ENCODE assay signal across 8 mouse cellular contexts in the genomic region with DNA sequence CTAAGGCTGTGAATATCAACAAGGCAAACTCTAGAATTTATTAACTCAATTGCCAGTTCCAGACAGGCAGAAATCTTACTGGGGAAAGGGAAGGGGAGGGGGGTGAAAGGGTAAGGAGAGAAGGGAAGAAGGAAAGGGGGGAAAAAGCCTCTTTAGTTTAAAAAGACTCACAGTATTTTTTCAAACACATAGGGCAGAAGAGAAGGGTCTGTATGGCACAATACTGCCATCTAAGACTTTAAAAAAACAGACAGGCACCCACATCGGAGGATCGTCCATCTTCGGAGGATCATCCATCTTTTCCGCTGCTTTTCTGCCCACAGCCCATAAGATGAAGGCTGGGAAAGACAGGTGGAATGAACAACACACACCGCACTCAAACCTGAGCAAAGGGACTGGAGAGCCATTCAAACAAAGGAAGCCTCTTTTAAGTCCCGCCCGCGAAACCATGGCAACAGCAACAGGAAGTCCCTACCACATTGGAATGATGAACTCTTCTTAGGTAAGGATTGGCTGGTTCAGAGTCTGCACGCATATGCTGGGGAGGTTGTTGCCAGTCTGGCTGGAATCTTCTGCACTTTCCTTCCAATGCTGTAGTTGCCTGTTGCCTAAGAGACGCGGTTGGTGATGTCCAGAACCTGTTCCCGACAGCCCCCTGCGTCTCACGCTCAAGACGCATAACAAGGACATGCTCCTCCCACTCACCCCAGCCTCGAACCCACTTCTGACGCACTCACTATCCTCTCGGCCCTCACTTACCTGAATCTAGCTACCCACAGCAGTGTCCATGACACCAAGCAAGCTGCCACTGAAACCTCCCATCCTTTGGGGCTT. TPM values are rescaled to one million over a fixed set of nuclear protein-coding genes. Genes with fewer than 3 reads are reported as not detected.
DNase-seq lines count a peak whose midpoint lies in the region; ATAC-seq and TF ChIP-seq lines count a peak whose summit lies in the region.

No protein-coding gene starts in this region.

- WGBS in forebrain, postnatal 0 days = 31% methylated on average over 18 of the region's 18 CpGs

- peak; percentile 99 for ATAC-seq in forebrain, postnatal 0 days
- peak; percentile 93 to 99 for ATAC-seq in hematopoietic stem cell, adult 5-6 weeks (replicated peaks in 1 of 2; ENCODE audit: insufficient read depth in 1 of 2, low FRiP score in 2 of 2, low TSS enrichment in 1 of 2, low read depth in 1 of 2, poor library complexity in 2 of 2, severe bottlenecking in 2 of 2)
- peak; percentile 53 for ATAC-seq in neutrophil, adult 5-6 weeks (ENCODE audit: extremely low read depth, insufficient number of reproducible peaks, low FRiP score, poor library complexity, severe bottlenecking)

- H3K9ac ChIP-seq in ES-E14 (ENCODE audit: insufficient read depth, low read depth, low read length, poor library complexity, severe bottlenecking) = peak overlapping the region; percentile 51
- H3K9ac ChIP-seq in forebrain, postnatal 0 days = peak overlapping the region; percentile 62

- H3K27me3 ChIP-seq in forebrain, postnatal 0 days (ENCODE audit: insufficient read depth, low read length) = no peaks in the 10 kb centered on the region
- no peaks in the 10 kb centered on the region for H3K27me3 ChIP-seq in testis, adult 2 months (ENCODE audit: control insufficient read depth, insufficient read depth, low read length)

- peak overlapping the region; percentile 54 to 59 for H3K4me3 ChIP-seq in ES-E14 (ENCODE audit: insufficient read depth in 1 of 2, low read depth in 1 of 2, low read length in 2 of 2, poor library complexity in 1 of 2, severe bottlenecking in 1 of 2)
- H3K4me3 ChIP-seq in forebrain, postnatal 0 days (ENCODE audit: low read depth, low read length) = peak overlapping the region; percentile 44
- peak overlapping the region; percentile 87 for H3K4me3 ChIP-seq in testis, adult 2 months (ENCODE audit: control insufficient read depth, low read depth, low read length)

- no peaks in the 10 kb centered on the region for H3K36me3 ChIP-seq in ES-E14 (ENCODE audit: control insufficient read depth, insufficient read depth, low read length, poor library complexity, severe bottlenecking)
- no peaks in the 10 kb centered on the region for H3K36me3 ChIP-seq in forebrain, postnatal 0 days (ENCODE audit: insufficient read depth)
- H3K36me3 ChIP-seq in testis, adult 2 months (ENCODE audit: control insufficient read depth, insufficient read depth, low read length) = no peaks in the 10 kb centered on the region

- no peaks in the 10 kb centered on the region for H3K4me1 ChIP-seq in ES-E14 (ENCODE audit: control insufficient read depth in 2 of 2, insufficient read depth in 2 of 2, low read length in 2 of 2, poor library complexity in 1 of 2)
- H3K4me1 ChIP-seq in forebrain, postnatal 0 days (ENCODE audit: insufficient read depth) = no peaks in the 10 kb centered on the region
- peaks cover 2% of the 10 kb centered on the region for H3K4me1 ChIP-seq in testis, adult 2 months (ENCODE audit: control insufficient read depth, insufficient read depth, low read length)

- H3K27ac ChIP-seq in ES-E14 (ENCODE audit: insufficient read depth, low read depth, low read length, poor library complexity, severe bottlenecking) = 0 out of 2 replicates have a peak overlapping the region, but pooled peaks have one; percentile 18
- H3K27ac ChIP-seq in forebrain, postnatal 0 days (ENCODE audit: low read depth, low read length) = peak overlapping the region; percentile 90
- H3K27ac ChIP-seq in testis, adult 2 months (ENCODE audit: control insufficient read depth, insufficient read depth, low read depth, low read length) = peak overlapping the region; percentile 78

- peak; percentile 72 for DNase-seq in ES-E14 (ENCODE audit: low read depth, low spot score)
- peak; percentile 79 to 88 for DNase-seq in cerebellum, adult 18-20 months
- DNase-seq in forebrain, postnatal 0 days = peak; percentile 90
- DNase-seq in layer of hippocampus, adult 8-10 months (ENCODE audit: low spot score in 2 of 2) = peak; percentile 80 to 88
- DNase-seq in lung, adult 18-20 months = peak; percentile 85 to 90

- H3K9me3 ChIP-seq in ES-E14 (ENCODE audit: control insufficient read depth, insufficient read depth, low read depth, low read length) = no peaks in the 10 kb centered on the region
- H3K9me3 ChIP-seq in forebrain, postnatal 0 days (ENCODE audit: low read length) = no peaks in the 10 kb centered on the region

- peak; percentile 36; the same call in 1 of the 2 replicates for TF ChIP-seq POLR2A in testis, adult 2 months (IDR thresholded peaks at IDR 0.05; ENCODE audit: control insufficient read depth, low read depth, low read length)

- TF ChIP-seq CTCF in forebrain, postnatal 0 days (IDR thresholded peaks at IDR 0.05; ENCODE audit: low read depth) = no peak; the same call in 1 of the 2 replicates
- no peak for TF ChIP-seq CTCF in testis, adult 2 months (IDR thresholded peaks at IDR 0.05; ENCODE audit: control insufficient read depth, insufficient read depth, insufficient replicate concordance, low read depth, low read length)

- peak overlapping the region; percentile 49 for H3K4me2 ChIP-seq in forebrain, postnatal 0 days (ENCODE audit: low read depth)

- in situ Hi-C loops in ES-E14 (cut with MboI; ENCODE audit: low sequenced_read_pairs in 2 of 2, unreplicated experiment in 2 of 2) = no loop called here

TF ChIP-seq in ES-E14, 5 proteins besides CTCF, POLR2A, EP300 and RAD21:
- no peak for TF ChIP-seq ZC3H11A (IDR thresholded peaks at IDR 0.05; ENCODE audit: borderline replicate concordance, low read depth, low read length)
- no peak for TF ChIP-seq CHD2 (IDR thresholded peaks at IDR 0.05; ENCODE audit: low read depth, low read length)
- no peak for TF ChIP-seq ZNF384 (IDR thresholded peaks at IDR 0.05; ENCODE audit: low read depth, low read length)
- TF ChIP-seq MAFK (IDR thresholded peaks at IDR 0.05; ENCODE audit: insufficient read depth, low read depth, low read length) = no peak
- TF ChIP-seq HCFC1 (IDR thresholded peaks at IDR 0.05; ENCODE audit: borderline replicate concordance, insufficient read depth, low read length) = no peak

RNA-seq across cellular contexts. Expression of a gene that starts 18.2 kb away (rescaled TPM):
- 14.7 and 19.4 TPM in 2 replicates for total RNA-seq in ES-E14 (2012; rRNA removed)
- 46.8 and 56.9 TPM in 2 replicates for total RNA-seq in forebrain, postnatal 0 days (2014; rRNA removed)
- 68.5 and 69.6 TPM in 2 replicates for polyA plus RNA-seq in forebrain, postnatal 0 days (2015; fragmentation: Nextera tagmentation; extraction: Ambion mirVana)
- 22.1 and 38.1 TPM in 2 replicates for total RNA-seq in hematopoietic stem cell, adult 5-6 weeks (2017)
- total RNA-seq in layer of hippocampus, adult 8-10 months (2022) = 10 to 100 TPM; 32.3 to 41.7 (median 37.5) TPM
- 7.6 and 12.3 TPM in 2 replicates for total RNA-seq in neutrophil, adult 5-6 weeks (2017)
- polyA plus RNA-seq in testis, adult 2 months (2012; rRNA removed) = 6.8 and 10.7 TPM in 2 replicates

Comparison
In these comparisons a context has a peak if more than half of its experiments do, and no peak if none do; other contexts are left out.
1. Peak in every context shown above with its lines: DNase-seq, ATAC-seq, H3K4me3 ChIP-seq and H3K27ac ChIP-seq.
2. H3K27ac ChIP-seq: peak in every context shown above with its lines; median percentile 90 in forebrain, postnatal 0 days; 78 in testis, adult 2 months; 18 in ES-E14.